Mouse (Mus musculus) gastrocnemius, postnatal 4 days (tissue): ENCODE results near the gene Clec9a. TPM values are rescaled to one million over a fixed set of nuclear protein-coding genes. Genes with fewer than 3 reads are reported as not detected.

Experiments used
- DNase-seq, 2 experiments: peaks; one replicate each; pipeline ENCODE4 v3.0.0; 2021 to 2022; ENCODE audit warnings: low spot score in 2 of 2, mixed read lengths in 2 of 2
- total RNA-seq, 2 experiments: library from RNA; stranded (reverse); gene quantifications; 2 replicates each; pipeline ENCODE4 v1.2.3; 2021

The Clec9a gene
- total RNA-seq, 2 experiments from 2014 or later: not detected

DNA sequence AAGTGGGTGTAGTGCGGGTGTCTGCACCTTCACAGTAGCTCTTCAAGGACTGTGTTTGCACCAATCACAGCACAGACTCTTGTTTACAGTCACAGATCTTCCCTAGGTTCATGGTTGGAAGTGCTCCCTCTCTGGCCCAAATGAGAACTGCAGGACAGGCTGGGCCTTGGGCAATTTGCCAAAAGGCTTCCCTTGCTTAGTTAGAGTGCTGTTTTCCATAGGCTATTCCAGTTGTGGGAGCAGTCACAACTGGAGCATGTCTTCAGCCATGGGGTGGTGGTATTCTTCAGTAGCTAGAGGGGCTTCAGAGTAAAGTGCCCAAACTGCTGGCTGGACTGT is 15.0 kb downstream of the Clec9a start:
- peak; percentile 56 to 72 for DNase-seq

DNA sequence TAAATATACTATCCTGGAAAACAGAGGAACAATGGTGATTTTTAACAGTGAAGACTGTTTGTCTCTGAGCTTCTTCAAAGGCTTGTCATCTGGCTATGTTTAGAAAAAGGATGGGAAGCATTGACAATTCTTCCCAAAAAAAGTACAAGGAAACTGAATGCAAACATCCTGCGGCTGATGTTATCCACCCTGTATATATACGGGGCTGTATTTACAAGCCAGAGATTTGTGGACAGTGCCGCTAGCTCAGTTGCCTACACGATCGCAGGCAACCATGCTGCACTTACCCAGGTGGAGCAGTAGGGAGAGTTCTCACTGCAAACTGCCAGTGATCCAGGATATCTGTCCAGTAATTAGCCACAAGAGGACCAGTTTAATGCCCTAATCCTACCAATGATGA is 16.6 kb downstream of the Clec9a start:
- DNase-seq: no peak

DNA sequence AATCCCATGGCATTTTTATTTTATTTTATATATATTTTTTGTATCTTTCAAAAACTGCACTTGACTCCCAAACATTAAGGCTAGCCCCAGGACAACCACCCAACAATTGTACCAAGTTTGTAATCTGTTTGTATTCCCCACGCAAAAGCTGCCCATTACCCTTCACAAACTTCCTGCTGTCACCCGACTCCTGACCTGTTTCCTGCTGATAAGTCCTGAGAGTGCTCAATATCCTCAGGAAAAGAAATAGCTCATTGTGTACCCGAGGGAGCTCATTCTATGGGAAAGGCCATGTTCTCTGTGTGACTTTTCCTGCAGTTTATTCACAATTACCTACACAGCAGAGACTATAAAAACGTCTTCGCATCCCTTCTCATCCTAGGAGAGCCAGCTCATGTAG is 17.1 kb downstream of the Clec9a start:
- no peak for DNase-seq

DNA sequence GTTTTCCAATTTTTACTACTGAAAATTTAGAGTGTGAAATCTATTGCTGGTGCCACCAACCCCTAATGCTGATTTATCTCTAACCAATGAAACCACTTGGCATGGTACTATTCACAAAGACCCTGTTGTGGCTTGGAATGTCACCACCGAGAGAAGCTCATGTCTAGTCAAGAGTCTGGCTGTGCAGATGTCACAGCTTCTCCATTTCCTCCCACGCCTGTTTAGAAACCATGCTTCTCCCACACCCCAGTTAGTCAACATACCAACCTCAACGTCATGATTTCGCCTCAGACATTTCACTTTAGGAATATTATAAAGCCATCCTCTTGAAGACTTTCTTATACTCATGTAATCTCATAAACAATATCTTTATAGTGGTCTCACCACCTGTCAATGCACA is 18.6 kb downstream of the Clec9a start:
- no peak for DNase-seq

DNA sequence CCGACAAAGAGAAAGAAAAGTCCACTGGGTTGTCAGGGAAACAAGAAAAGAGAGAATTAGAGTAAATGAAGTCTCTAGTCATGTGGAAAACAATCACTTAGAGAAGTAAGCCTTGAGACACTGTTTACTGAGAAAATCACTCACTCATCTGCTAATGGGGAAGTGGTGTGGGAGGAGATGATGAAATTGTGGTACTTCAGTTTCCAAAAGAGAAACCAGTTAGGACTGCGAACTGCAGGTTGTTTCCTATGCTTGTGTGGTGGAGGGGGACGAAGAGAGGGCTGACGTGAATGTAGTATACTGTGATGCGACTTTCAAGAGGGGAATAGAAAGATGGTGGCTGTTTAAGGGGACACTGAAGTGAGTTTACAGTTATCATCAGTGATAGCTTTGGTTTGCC is 25.6 kb downstream of the Clec9a start:
- no peak for DNase-seq

DNA sequence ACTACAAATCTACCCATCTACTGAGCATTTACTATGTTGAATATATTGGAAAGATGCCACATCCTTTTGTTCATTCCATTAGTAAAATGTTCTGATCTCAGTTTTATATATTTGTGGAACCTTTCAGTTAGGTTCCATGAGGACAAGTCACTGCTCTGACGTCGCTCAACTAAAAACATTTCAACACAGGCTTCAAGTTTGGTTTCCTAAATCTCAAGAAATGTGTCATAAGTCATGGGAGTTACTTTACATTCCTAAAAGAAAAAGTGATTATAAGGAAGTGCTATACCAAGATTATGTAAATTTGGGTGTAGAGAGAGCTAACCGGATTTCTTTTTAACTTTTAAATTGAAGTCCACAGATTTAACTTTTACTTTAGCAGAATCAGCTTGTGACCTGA is 27.4 kb downstream of the Clec9a start:
- DNase-seq: no peak

DNA sequence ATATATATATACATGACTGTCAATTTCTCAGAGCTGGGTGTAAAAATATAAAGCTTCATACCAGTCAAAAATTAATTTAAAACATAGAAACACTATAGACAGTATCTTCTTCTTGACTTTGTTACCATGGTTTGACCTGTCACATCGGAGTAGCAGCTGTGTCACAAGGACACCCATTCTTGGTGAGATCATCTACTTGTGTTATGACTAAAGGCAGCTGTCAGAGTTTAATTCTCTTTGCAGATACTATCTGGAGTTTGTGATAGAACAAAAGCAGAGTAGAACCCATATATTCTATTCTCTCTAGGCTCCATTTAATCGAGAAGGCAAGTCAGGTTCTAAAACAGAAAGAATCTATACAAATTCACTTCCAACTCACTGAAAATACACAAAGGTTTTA is 29.4 kb downstream of the Clec9a start:
- DNase-seq: no peak

DNA sequence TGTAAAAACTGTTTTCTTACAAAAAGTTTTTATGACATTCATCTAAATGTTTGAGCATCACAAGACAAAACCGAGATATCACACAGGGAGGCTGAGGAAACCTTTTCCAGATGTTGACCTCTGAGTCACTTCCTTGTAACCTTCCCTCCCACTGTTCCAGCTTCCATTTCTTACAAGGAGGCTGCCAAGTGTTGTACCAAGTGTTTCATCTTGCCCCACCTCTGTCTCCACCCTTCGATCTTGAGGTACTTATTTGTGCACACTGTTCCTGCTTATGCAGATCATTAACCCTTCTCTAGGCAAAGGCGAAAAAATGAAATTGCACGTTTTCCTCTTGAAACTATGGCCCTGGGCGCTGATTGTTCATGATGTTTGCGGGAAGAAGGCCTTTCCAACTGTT is 41.1 kb downstream of the Clec9a start:
- no peak for DNase-seq

DNA sequence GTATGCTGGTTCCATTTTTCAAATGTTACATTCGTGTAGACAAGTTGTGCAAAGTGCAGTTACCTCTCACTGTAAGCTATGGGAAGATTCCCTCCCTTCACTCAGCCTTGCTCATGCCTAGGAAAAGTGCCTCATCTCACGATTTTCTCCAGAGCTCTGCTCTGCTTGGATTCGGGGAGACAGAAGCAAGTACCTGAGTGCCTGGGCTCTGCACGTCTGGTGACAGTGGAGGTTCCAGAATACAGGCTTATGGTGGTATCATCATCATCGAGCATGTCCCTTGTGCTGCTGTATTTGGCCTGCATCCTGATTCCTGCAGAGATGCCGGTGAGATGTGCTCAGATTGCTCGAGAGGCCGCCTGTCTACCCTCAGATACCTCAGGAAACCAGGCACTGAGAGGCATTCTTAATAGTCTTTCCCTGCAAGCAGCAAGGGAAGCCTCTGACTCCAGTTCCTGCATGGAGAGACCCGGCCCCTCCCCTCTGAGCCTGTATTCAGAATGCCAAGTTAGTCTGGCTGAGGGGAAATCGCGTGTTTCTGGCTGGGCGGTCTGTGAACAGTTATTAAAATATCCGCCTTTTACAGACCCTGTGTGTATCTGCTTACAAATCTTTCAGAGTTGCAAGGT is 42.9 kb downstream of the Clec9a start, which contains the start of gene Clec1a:
Gene Clec1a, minus strand, starts transcription at position 590 of the 629 bp plus-strand sequence.
- peak; percentile 28 to 42 for DNase-seq

DNA sequence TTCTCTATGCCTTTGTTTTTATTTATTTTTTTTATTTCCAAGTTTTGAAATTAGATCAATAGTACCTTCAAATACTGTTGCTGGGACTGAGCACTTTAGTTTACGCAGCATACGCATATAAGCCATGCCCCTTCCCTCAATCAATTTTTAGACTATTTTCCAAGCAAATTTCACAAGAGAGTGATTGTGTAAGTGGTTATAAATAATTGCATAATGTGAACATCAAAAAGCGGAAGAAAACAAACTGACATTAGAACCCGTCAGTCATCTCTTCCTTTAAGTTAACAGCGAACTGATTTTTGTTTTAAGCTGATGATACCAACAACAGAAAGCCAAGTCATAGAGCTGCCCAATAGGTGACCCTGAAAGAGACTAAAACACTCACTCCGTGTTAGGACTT is 62.7 kb downstream of the Clec9a start:
- no peak for DNase-seq

DNA sequence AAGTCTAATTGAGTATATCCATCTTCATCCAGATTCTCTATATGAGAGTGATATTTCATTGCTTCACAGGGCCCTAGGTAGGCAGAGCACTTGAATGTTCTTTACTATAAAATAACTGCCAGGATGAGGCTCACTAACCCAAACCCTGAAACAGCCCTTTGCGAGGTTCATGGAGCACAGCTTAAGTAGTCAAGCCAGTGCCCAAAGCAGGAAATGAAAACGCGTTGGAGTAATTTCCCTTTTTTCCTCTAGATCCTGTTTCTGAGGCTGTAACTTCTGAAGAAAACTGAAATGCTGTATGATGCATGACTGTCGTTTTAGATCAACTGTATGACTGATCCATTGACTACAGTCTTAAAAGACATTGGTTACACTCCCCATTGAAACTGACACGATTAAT is 64.0 kb downstream of the Clec9a start:
- DNase-seq: no peak

Other genes starting within 250 kb of the Clec9a start
- gene Clec2d, start 228.2 kb upstream of the Clec9a start, total RNA-seq: 10 to 100 TPM; 32.1 to 44.6 TPM
- under 1 TPM; 0.18 to 0.34 TPM for gene Cd69, start 133.4 kb upstream of the Clec9a start, total RNA-seq
- gene 4922502D21Rik, start 77.1 kb upstream of the Clec9a start, total RNA-seq: not detected
- under 1 TPM; 0.31 to 0.44 TPM for gene Clec12a, start 66.2 kb upstream of the Clec9a start, total RNA-seq
- gene Clec12b, start 23.0 kb upstream of the Clec9a start, total RNA-seq: under 1 TPM; 0.34 to 0.54 TPM
- under 1 TPM; 0.34 to 0.71 TPM for gene Clec1b, start 11.6 kb upstream of the Clec9a start, total RNA-seq
- gene Clec1a, start 43.1 kb downstream of the Clec9a start, total RNA-seq: 1 to 10 TPM; 5.9 to 6.2 TPM
- gene Olr1, start 98.3 kb downstream of the Clec9a start, total RNA-seq: not detected
- gene Tmem52b, start 103.7 kb downstream of the Clec9a start, total RNA-seq: not detected
- gene Gabarapl1, start 124.3 kb downstream of the Clec9a start, total RNA-seq: 10 to 100 TPM; 30.7 to 31.3 TPM
- not detected for gene Klre1, start 169.0 kb downstream of the Clec9a start, total RNA-seq
- not detected for gene Klrd1, start 182.9 kb downstream of the Clec9a start, total RNA-seq
- not detected for gene Klrk1, start 215.0 kb downstream of the Clec9a start, total RNA-seq
- gene Klrc3, start 234.5 kb downstream of the Clec9a start, total RNA-seq: not detected